Mouse (Mus musculus): Measurements from ENCODE around the gene Gm47985.
"Not testable (repeated sequence)": the region's sequence is repeated elsewhere in the genome, so short reads cannot be mapped to it uniquely, and the experiment has no call there.

DNA sequence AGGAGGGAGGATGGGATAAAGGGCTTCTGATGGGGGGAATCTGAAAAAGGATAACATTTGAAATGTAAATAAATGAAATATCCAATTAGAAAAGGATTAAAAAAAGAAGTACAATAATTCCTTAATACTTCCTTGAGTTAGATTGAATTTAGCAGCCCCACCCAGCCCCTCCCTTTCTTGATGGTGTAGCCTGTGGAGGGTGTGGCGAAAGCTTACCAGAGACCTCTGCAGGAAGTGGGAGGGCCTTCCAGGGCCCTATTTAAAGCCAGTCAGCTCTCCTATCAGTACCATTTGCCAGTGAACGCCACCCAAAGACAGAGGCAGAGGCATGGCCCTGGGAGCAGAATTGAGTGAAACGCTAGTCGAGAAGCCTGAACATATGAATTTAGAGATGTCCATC, 15.8 kb downstream of the Gm47985 start, which contains the start of gene Gm47995:
- not testable (repeated sequence) for TF ChIP-seq CTCF (IDR thresholded peaks at IDR 0.05; ENCODE audit: borderline replicate concordance, insufficient read depth, low read depth, low read length); POLR2A (IDR thresholded peaks at IDR 0.05; ENCODE audit: borderline replicate concordance, insufficient read depth, low read length)
